In genomic region chr16:87625341-87625740, GRCm38 (mm10) we compare ENCODE assay signal across 12 mouse cellular contexts.
A peak's percentile ranks its signal among the peaks of the same experiment; 100 is the strongest.
DNase-seq lines count a peak whose midpoint lies in the region; ATAC-seq and TF ChIP-seq lines count a peak whose summit lies in the region.
"Had no signal": no experiment of that assay in that cellular context is flagged by ENCODE, and none has a peak within 500 bp of the region (broad histone marks: within the 10 kb centered on the region; RNA-seq: fewer than 3 reads in every experiment).

No protein-coding gene starts in this region.

- WGBS in heart, embryonic 12.5 days, result 72% methylated on average over 3 of the region's 3 CpGs

- no peak overlapping the region for H3K4me3 ChIP-seq in heart, embryonic 12.5 days
- no peak overlapping the region for H3K4me3 ChIP-seq in ES-Bruce4 (ENCODE audit: low read depth, low read length)

- intact Hi-C loops in heart, postnatal 25 days (cut with DNase I), result no loop called here

- H3K27ac ChIP-seq in heart, embryonic 12.5 days (ENCODE audit: poor library complexity, severe bottlenecking), result no peak overlapping the region
- H3K27ac ChIP-seq in ES-Bruce4 (ENCODE audit: insufficient read depth, low read length), result peak overlapping the region; percentile 54; the same call in 1 of the 2 replicates

- no peak for TF ChIP-seq POLR2A in ES-Bruce4 (IDR thresholded peaks at IDR 0.05; ENCODE audit: insufficient read depth, low read length)

- H3K27me3 ChIP-seq in heart, embryonic 12.5 days (replicated peaks), result no peaks in the 10 kb centered on the region
- no peaks in the 10 kb centered on the region for H3K27me3 ChIP-seq in ES-Bruce4 (ENCODE audit: control insufficient read depth, insufficient read depth, low read length, poor library complexity, severe bottlenecking)

- H3K9me3 ChIP-seq in heart, embryonic 12.5 days (replicated peaks), result peaks cover 31% of the 10 kb centered on the region
- peaks cover 7% of the 10 kb centered on the region for H3K9me3 ChIP-seq in ES-Bruce4 (replicated peaks; ENCODE audit: control insufficient read depth, insufficient read depth, low read length, poor library complexity, severe bottlenecking)

- peak; percentile 27 for DNase-seq in heart, postnatal 25 days (ENCODE audit: low spot score)
- no peak for DNase-seq in T-cell, adult 2 months (ENCODE audit: low spot score)
- no peak for DNase-seq in neural tube, embryonic 10.5 days (ENCODE audit: extremely low spot score, low spot score)
- DNase-seq in MN1 (ENCODE audit: low spot score), result no peak
- DNase-seq: gastrocnemius, postnatal 10 days; kidney, postnatal 14 days; right cerebral cortex, postnatal 4 days had no signal

- no peaks in the 10 kb centered on the region for H3K4me1 ChIP-seq in heart, embryonic 12.5 days (replicated peaks)
- no peaks in the 10 kb centered on the region for H3K4me1 ChIP-seq in ES-Bruce4 (ENCODE audit: control insufficient read depth, insufficient read depth, low read length)

- no peaks in the 10 kb centered on the region for H3K36me3 ChIP-seq in heart, embryonic 12.5 days
- no peaks in the 10 kb centered on the region for H3K36me3 ChIP-seq in ES-Bruce4 (ENCODE audit: control insufficient read depth, insufficient read depth, low read length, poor library complexity, severe bottlenecking)

- no peak for ATAC-seq in heart, embryonic 12.5 days (ENCODE audit: insufficient number of reproducible peaks, low FRiP score)
- peak; percentile 99 to 100 for ATAC-seq in hematopoietic stem cell, adult 5-6 weeks (replicated peaks in 1 of 2; ENCODE audit: insufficient read depth in 1 of 2, low FRiP score in 2 of 2, low TSS enrichment in 1 of 2, low read depth in 1 of 2, poor library complexity in 2 of 2, severe bottlenecking in 2 of 2)
- ATAC-seq in monocyte, adult 5-6 weeks (replicated peaks; ENCODE audit: insufficient number of reproducible peaks, low FRiP score, low TSS enrichment, poor library complexity, severe bottlenecking), result peak; percentile 95

- no peak for TF ChIP-seq EP300 in ES-Bruce4 (IDR thresholded peaks at IDR 0.05; ENCODE audit: insufficient read depth, low read depth, low read length)

- H3K4me2 ChIP-seq in heart, embryonic 12.5 days, result no peak overlapping the region
- H3K4me2 ChIP-seq: midbrain, embryonic 11.5 days had no signal

- no peak overlapping the region for H3K9ac ChIP-seq in heart, embryonic 12.5 days
- H3K9ac ChIP-seq in ES-Bruce4 (ENCODE audit: low read depth, poor library complexity, severe bottlenecking), result no peak overlapping the region

- TF ChIP-seq CTCF in ES-Bruce4 (IDR thresholded peaks at IDR 0.05; ENCODE audit: low read depth, low read length), result no peak
